Mouse (Mus musculus) layer of hippocampus, adult 18-20 months (tissue): Measurements from ENCODE around the gene Mrps12. TPM values are rescaled to one million over a fixed set of nuclear protein-coding genes. Genes with fewer than 3 reads are reported as not detected.
A peak's percentile ranks its signal among the peaks of the same experiment; 100 is the strongest.

Experiments used
- DNase-seq, 2 experiments: peaks; one replicate each; pipeline ENCODE4 v3.0.0; 2022; ENCODE audit warnings: low spot score in 2 of 2
- long read RNA-seq: library from polyadenylated mRNA; stranded (forward); transcript quantifications from one replicate; pipeline ENCODE4 v2.0.0, GENCODE M21; 2021
- total RNA-seq, 2 experiments: library from RNA; stranded (reverse); gene quantifications; 2 replicates each; pipeline ENCODE4 v1.2.3; 2021

The Mrps12 gene
- total RNA-seq: 10 to 100 TPM; 60.6 to 67.1 TPM
- long read RNA-seq, transcript Mrps12-201 (3 exons, 722 nt): minor isoform, 21 of 58 reads
- long read RNA-seq, transcript Mrps12-204 (2 exons, 883 nt): major isoform, 33 of 58 reads
- long read RNA-seq, partial matches to known transcripts: 0 of 58 reads
- long read RNA-seq, other reads (novel, unspliced or antisense): 4 of 58 reads

- DNase-seq: peak; percentile 96 to 99
These were observed at the start of gene Mrps12, which contains the start of gene Sars2 for GRCm38 (mm10) chr7:28741709-28742438. TSS of gene Mrps12 (minus strand) at chr7:28741820. TSS of gene Sars2 (plus strand) at chr7:28741992.

GRCm38 (mm10) chr7:28790066-28790806 is 48.6 kb upstream of the Mrps12 start:
- no peak for DNase-seq

- DNase-seq: no peak
These were observed 47.6 kb upstream of the Mrps12 start for GRCm38 (mm10) chr7:28789235-28789634.

GRCm38 (mm10) chr7:28788307-28789195 is 46.9 kb upstream of the Mrps12 start, which contains the start of gene Rinl:
TSS of gene Rinl (plus strand) at chr7:28788969.
- DNase-seq: no peak

- no peak for DNase-seq
These were observed 46.3 kb upstream of the Mrps12 start for GRCm38 (mm10) chr7:28787884-28788283.

- no peak for DNase-seq
These were observed 43.5 kb upstream of the Mrps12 start for GRCm38 (mm10) chr7:28785161-28785560.

GRCm38 (mm10) chr7:28781261-28781663 is 39.6 kb upstream of the Mrps12 start:
- DNase-seq: no peak

- no peak for DNase-seq
These were observed 39.2 kb upstream of the Mrps12 start for GRCm38 (mm10) chr7:28780857-28781256.

GRCm38 (mm10) chr7:28780067-28780658 is 38.5 kb upstream of the Mrps12 start:
- DNase-seq: peak; percentile 81 to 96

- no peak for DNase-seq
These were observed 37.2 kb upstream of the Mrps12 start for GRCm38 (mm10) chr7:28778825-28779224.

- no peak for DNase-seq
These were observed 33.5 kb upstream of the Mrps12 start for GRCm38 (mm10) chr7:28775129-28775528.

- DNase-seq: peak in 1 of 2 experiments; percentile 35
These were observed 32.5 kb upstream of the Mrps12 start for GRCm38 (mm10) chr7:28774164-28774563.

- no peak for DNase-seq
These were observed 31.5 kb upstream of the Mrps12 start for GRCm38 (mm10) chr7:28773163-28773562.

- no peak for DNase-seq
These were observed 30.2 kb upstream of the Mrps12 start for GRCm38 (mm10) chr7:28771867-28772266.

GRCm38 (mm10) chr7:28770309-28770708 is 28.7 kb upstream of the Mrps12 start:
- no peak for DNase-seq

GRCm38 (mm10) chr7:28769414-28769958 is 27.9 kb upstream of the Mrps12 start:
- DNase-seq: no peak

GRCm38 (mm10) chr7:28767462-28767965 is 25.9 kb upstream of the Mrps12 start, which contains the start of gene Nfkbib:
TSS of gene Nfkbib (minus strand) at chr7:28767512.
- DNase-seq: no peak

GRCm38 (mm10) chr7:28766910-28767309 is 25.3 kb upstream of the Mrps12 start:
- DNase-seq: no peak

- DNase-seq: peak; percentile 98 to 100
These were observed 24.7 kb upstream of the Mrps12 start, which contains the start of gene Sirt2 for GRCm38 (mm10) chr7:28766173-28766879. TSS of gene Sirt2 (plus strand) at chr7:28766735.
